Mouse (Mus musculus) forebrain, embryonic 14.5 days (tissue): ENCODE measurements around the gene Fbxl15. TPM values are rescaled to one million over a fixed set of nuclear protein-coding genes. Genes with fewer than 3 reads are reported as not detected.

Experiments
- ATAC-seq: fragments of 200-750 bp; cut with Nextera tagmentation; 2 replicates; pipeline ENCODE4 v1.8.0; 2017; ENCODE audit warnings: mild to moderate bottlenecking, moderate library complexity
- DNase-seq: peaks from one replicate; pipeline ENCODE4 v3.0.0-alpha.2; 2015; ENCODE audit warnings: low spot score
- H3K27ac ChIP-seq: fragments of 300-500 bp; sonication (generic); 2 replicates; pipeline ENCODE4 v1.5.1; 2014; ENCODE audit warnings: low read depth, mild to moderate bottlenecking, control low read depth, low read length, moderate library complexity
- H3K27me3 ChIP-seq: fragments of 300-500 bp; sonication (generic); replicated peaks from 2 replicates; pipeline ENCODE4 v1.6.1; 2014; ENCODE audit warnings: low read length, control low read depth, mixed read lengths; ENCODE audit not compliant: control insufficient read depth, insufficient read depth
- H3K36me3 ChIP-seq: fragments of 300-500 bp; sonication (generic); 2 replicates; pipeline ENCODE4 v1.6.1; 2014; ENCODE audit warnings: low read length, control low read depth; ENCODE audit not compliant: control insufficient read depth, insufficient read depth
- H3K4me1 ChIP-seq: fragments of 300-500 bp; sonication (generic); 2 replicates; pipeline ENCODE4 v1.6.1; 2014; ENCODE audit warnings: antibody characterized with exemption, low read length, control low read depth; ENCODE audit not compliant: control insufficient read depth, insufficient read depth
- H3K4me2 ChIP-seq: fragments of 300-500 bp; sonication (generic); 2 replicates; pipeline ENCODE4 v1.6.1; 2014; ENCODE audit warnings: mild to moderate bottlenecking, control low read depth, low read length
- H3K4me3 ChIP-seq: fragments of 300-500 bp; sonication (generic); 2 replicates; pipeline ENCODE4 v1.5.1; 2014; ENCODE audit warnings: low read depth, low read length, control low read depth
- H3K9ac ChIP-seq: fragments of 300-500 bp; sonication (generic); 2 replicates; pipeline ENCODE4 v1.6.1; 2014; ENCODE audit warnings: mild to moderate bottlenecking, low read length, control low read depth, moderate library complexity
- H3K9me3 ChIP-seq: fragments of 300-500 bp; sonication (generic); replicated peaks from 2 replicates; pipeline ENCODE4 v1.6.1; 2016; ENCODE audit warnings: low read length, control low read depth, mixed read lengths; ENCODE audit not compliant: control insufficient read depth
- WGBS: fragments of 180-500 bp; shearing (Covaris S2); extraction: QIAGEN DNeasy Blood & Tissue Kit; methylation state at CpG from one replicate; pipeline ENCODE4 v1.1.7; 2014; 5-methylcytosine and 5-hydroxymethylcytosine counted together
- polyA plus RNA-seq: library from polyadenylated mRNA; unstranded; fragments of >200 nt; fragmentation: Nextera tagmentation; extraction: Ambion mirVana; gene quantifications from 2 replicates; pipeline ENCODE4 v1.2.1, GENCODE M21; 2014

Fbxl15 gene
- polyA plus RNA-seq, 1 experiment from 2014 or later, result 43.1 TPM

DNA sequence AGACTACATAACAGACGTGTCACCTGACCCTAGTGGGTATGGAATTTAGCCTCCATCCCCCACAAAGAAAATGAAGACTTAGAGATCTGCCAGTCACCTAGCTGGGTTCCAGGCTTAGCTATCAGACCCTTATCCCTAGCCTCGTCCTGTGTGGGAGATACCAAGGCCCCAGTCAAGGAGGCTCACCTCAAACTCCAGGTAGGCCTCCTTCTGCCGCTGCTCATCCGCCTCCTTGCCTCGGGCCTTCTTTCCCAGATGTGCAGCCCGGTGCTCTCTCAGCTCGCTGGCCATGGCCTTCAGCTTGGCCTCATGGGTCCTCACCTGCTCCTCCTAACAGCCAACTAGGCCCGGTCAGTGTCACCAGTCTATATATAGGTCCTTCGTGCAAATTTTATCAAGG lies 14.9 kb upstream of the Fbxl15 start:
- peaks cover 49% of the 10 kb centered on the region for H3K27me3 ChIP-seq
- peaks cover 14% of the 10 kb centered on the region; the same call in 1 of the 2 replicates for H3K36me3 ChIP-seq
- H3K27ac ChIP-seq, result no peak overlapping the region
- 89% methylated on average over 9 of the region's 9 CpGs for WGBS
- H3K4me1 ChIP-seq, result peaks cover 5% of the 10 kb centered on the region; the same call in 1 of the 2 replicates
- H3K9me3 ChIP-seq, result no peaks in the 10 kb centered on the region
- no peak overlapping the region for H3K4me3 ChIP-seq
- no peak overlapping the region for H3K4me2 ChIP-seq
- ATAC-seq (no peak), DNase-seq (no peak)
- H3K9ac ChIP-seq, result no peak overlapping the region

GRCm38 (mm10) chr19:46313591-46313990 lies 14.4 kb upstream of the Fbxl15 start:
- peaks cover 50% of the 10 kb centered on the region for H3K27me3 ChIP-seq
- H3K27ac ChIP-seq, result no peak overlapping the region
- H3K9ac ChIP-seq, result no peak overlapping the region
- H3K4me2 ChIP-seq, result no peak overlapping the region
- DNase-seq (no peak), ATAC-seq (no peak)
- 66% methylated on average over 6 of the region's 6 CpGs for WGBS
- H3K4me3 ChIP-seq, result no peak overlapping the region
- peaks cover 7% of the 10 kb centered on the region for H3K4me1 ChIP-seq
- no peaks in the 10 kb centered on the region for H3K9me3 ChIP-seq
- peaks cover 14% of the 10 kb centered on the region; the same call in 1 of the 2 replicates for H3K36me3 ChIP-seq

GRCm38 (mm10) chr19:46314151-46314601 lies 13.8 kb upstream of the Fbxl15 start:
- H3K9ac ChIP-seq, result no peak overlapping the region
- H3K9me3 ChIP-seq, result no peaks in the 10 kb centered on the region
- H3K27me3 ChIP-seq, result peaks cover 55% of the 10 kb centered on the region
- peaks cover 14% of the 10 kb centered on the region; the same call in 1 of the 2 replicates for H3K36me3 ChIP-seq
- 12% methylated on average over 18 of the region's 18 CpGs for WGBS
- no peak overlapping the region for H3K4me2 ChIP-seq
- H3K4me1 ChIP-seq, result peaks cover 13% of the 10 kb centered on the region
- DNase-seq, result no peak
- ATAC-seq, result no peak
- H3K4me3 ChIP-seq, result no peak overlapping the region
- H3K27ac ChIP-seq, result no peak overlapping the region

GRCm38 (mm10) chr19:46314872-46315742 lies 12.9 kb upstream of the Fbxl15 start:
- no peak overlapping the region for H3K4me3 ChIP-seq
- DNase-seq, result no peak
- no peak overlapping the region for H3K27ac ChIP-seq
- H3K9me3 ChIP-seq, result no peaks in the 10 kb centered on the region
- WGBS, result 44% methylated on average over 14 of the region's 14 CpGs
- H3K36me3 ChIP-seq, result peaks cover 14% of the 10 kb centered on the region; the same call in 1 of the 2 replicates
- peaks cover 14% of the 10 kb centered on the region for H3K4me1 ChIP-seq
- H3K9ac ChIP-seq, result no peak overlapping the region
- H3K4me2 ChIP-seq, result no peak overlapping the region
- H3K27me3 ChIP-seq, result peaks cover 60% of the 10 kb centered on the region
- ATAC-seq, result no peak

DNA sequence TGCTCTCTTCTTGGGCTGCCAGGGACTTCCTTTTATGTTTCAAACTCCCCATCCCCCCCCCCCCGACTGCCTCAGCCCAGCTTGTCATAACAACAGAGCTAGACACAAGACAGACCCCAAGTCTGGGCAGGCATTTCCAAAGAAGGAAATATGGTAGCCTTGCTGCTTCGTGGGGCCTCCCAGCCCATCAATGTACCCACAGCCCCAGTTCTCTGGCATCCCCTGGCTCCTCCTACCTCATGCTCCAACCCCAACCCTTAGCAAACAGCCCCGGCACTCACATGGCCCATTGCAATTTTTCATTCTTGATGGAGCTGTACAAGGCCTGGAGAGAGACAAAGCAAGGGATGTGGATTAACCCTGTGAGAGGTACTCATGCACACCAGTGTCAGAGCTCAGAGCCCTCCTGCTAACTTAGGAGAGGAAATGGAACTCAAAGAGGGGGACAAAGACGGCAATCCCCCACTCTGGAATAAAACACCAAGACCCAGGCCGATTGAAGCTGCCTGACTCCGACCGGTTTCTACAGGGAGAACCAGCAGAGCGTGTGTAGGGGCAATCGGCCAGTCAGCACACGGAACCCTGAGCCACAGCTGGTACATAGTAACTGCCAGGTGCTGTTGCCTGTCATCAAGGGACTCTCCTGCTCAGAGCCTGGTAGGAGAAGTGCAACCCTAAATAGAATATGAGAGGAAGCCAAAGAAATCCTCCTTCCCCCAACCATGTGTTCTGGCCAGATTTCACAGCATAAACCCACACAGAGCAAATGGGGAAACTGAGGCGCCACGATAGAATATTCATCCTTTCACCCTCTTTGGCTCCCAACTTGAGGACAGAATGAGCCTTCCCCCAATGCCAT lies 12.0 kb upstream of the Fbxl15 start:
- peak overlapping the region; percentile 66; the same call in 1 of the 2 replicates for H3K4me2 ChIP-seq
- 0 out of 2 replicates have a peak overlapping the region, but pooled peaks have one; percentile 40 for H3K4me3 ChIP-seq
- DNase-seq (no peak), ATAC-seq (no peak)
- WGBS, result 52% methylated on average over 12 of the region's 12 CpGs
- H3K9me3 ChIP-seq, result no peaks in the 10 kb centered on the region
- peaks cover 16% of the 10 kb centered on the region for H3K4me1 ChIP-seq
- H3K36me3 ChIP-seq, result peaks cover 14% of the 10 kb centered on the region; the same call in 1 of the 2 replicates
- H3K27me3 ChIP-seq, result peaks cover 65% of the 10 kb centered on the region
- no peak overlapping the region for H3K27ac ChIP-seq
- no peak overlapping the region for H3K9ac ChIP-seq

GRCm38 (mm10) chr19:46316846-46317545 lies 11.0 kb upstream of the Fbxl15 start:
- Histone ChIP-seq H3K9ac (peak overlapping the region; percentile 65), H3K27me3 (peaks cover 65% of the 10 kb centered on the region), H3K4me2 (peak overlapping the region; percentile 66), H3K4me3 (peak overlapping the region; percentile 40), H3K4me1 (peaks cover 26% of the 10 kb centered on the region), H3K27ac (no peak overlapping the region), H3K9me3 (no peaks in the 10 kb centered on the region), H3K36me3 (peaks cover 14% of the 10 kb centered on the region; the same call in 1 of the 2 replicates)
- no peak for ATAC-seq
- WGBS, result 26% methylated on average over 15 of the region's 15 CpGs
- no peak for DNase-seq

GRCm38 (mm10) chr19:46317546-46317885 lies 10.5 kb upstream of the Fbxl15 start:
- Histone ChIP-seq H3K4me1 (peaks cover 31% of the 10 kb centered on the region), H3K27ac (no peak overlapping the region), H3K36me3 (peaks cover 13% of the 10 kb centered on the region; the same call in 1 of the 2 replicates), H3K9ac (peak overlapping the region; percentile 65), H3K9me3 (no peaks in the 10 kb centered on the region), H3K4me3 (peak overlapping the region; percentile 40), H3K27me3 (peaks cover 65% of the 10 kb centered on the region), H3K4me2 (peak overlapping the region; percentile 66)
- DNase-seq (no peak), ATAC-seq (no peak)
- under 1% methylated on average over 36 of the region's 48 CpGs for WGBS

DNA sequence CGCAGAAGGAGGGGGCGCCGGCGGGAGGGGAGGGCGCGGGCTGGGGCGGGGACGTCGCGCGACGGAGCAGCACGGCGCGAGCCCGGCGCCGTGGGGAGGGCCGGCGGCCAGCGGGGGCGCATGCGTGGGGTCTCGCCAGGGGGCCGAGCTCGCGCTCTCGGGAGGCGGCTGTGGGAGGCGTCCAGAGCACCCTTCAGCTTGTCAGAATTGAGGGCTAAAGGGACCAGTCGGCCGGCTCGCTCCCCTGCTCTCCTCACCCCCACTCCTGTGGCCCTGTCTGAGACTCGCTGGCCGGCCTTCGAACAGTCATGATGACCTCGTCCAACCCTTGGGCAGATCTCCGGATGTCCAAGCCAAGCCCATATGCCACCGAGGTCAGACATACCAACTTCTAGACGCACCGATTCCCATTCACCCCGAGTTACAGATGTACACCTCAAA lies 9.9 kb upstream of the Fbxl15 start:
- peaks cover 65% of the 10 kb centered on the region for H3K27me3 ChIP-seq
- H3K27ac ChIP-seq, result no peak overlapping the region
- WGBS, result 2% methylated on average over 36 of the region's 42 CpGs
- H3K4me3 ChIP-seq, result peak overlapping the region; percentile 40
- ATAC-seq, result 0 out of 2 replicates have a peak, but pooled peaks have one; percentile 14
- peak overlapping the region; percentile 65 for H3K9ac ChIP-seq
- H3K9me3 ChIP-seq, result no peaks in the 10 kb centered on the region
- 0 out of 2 replicates have a peak, but pooled peaks cover 8% of the 10 kb centered on the region for H3K36me3 ChIP-seq
- peak overlapping the region; percentile 66 for H3K4me2 ChIP-seq
- DNase-seq, result no peak
- peaks cover 35% of the 10 kb centered on the region for H3K4me1 ChIP-seq
